Mouse (Mus musculus) embryonic facial prominence, embryonic 10.5 days (tissue): ENCODE data around the gene Trex1. TPM values are rescaled to one million over a fixed set of nuclear protein-coding genes. Genes with fewer than 3 reads are reported as not detected.

Experiments
- DNase-seq: peaks from one replicate; pipeline ENCODE4 v3.0.0-alpha.2; 2017; ENCODE audit warnings: low spot score
- H3K27ac ChIP-seq: fragments of 300-500 bp; sonication (generic); replicated peaks from 2 replicates; pipeline ENCODE4 v1.5.1; 2016; ENCODE audit warnings: mild to moderate bottlenecking
- H3K27me3 ChIP-seq: fragments of 300-500 bp; sonication (generic); replicated peaks from 2 replicates; pipeline ENCODE4 v1.6.1; 2016; ENCODE audit warnings: low read depth, mild to moderate bottlenecking; ENCODE audit not compliant: poor library complexity, severe bottlenecking
- H3K36me3 ChIP-seq: fragments of 300-500 bp; sonication (generic); replicated peaks from 2 replicates; pipeline ENCODE4 v1.6.1; 2016; ENCODE audit warnings: mild to moderate bottlenecking, moderate library complexity
- H3K4me1 ChIP-seq: fragments of 300-500 bp; sonication (generic); 2 replicates; pipeline ENCODE4 v1.6.1; 2016
- H3K4me3 ChIP-seq: fragments of 300-500 bp; sonication (generic); 2 replicates; pipeline ENCODE4 v1.5.1; 2016; ENCODE audit warnings: mild to moderate bottlenecking, moderate library complexity
- H3K9me3 ChIP-seq: fragments of 300-500 bp; sonication (generic); 2 replicates; pipeline ENCODE4 v1.6.1; 2016; ENCODE audit warnings: mild to moderate bottlenecking
- WGBS: fragments of 180-500 bp; shearing (Covaris S2); methylation state at CpG from one replicate; pipeline ENCODE4 v1.1.7; 2016; 5-methylcytosine and 5-hydroxymethylcytosine counted together
- polyA plus RNA-seq: library from polyadenylated mRNA; unstranded; fragments of >200 nt; fragmentation: Nextera tagmentation; extraction: Ambion mirVana; gene quantifications from 2 replicates; pipeline ENCODE4 v1.2.1, GENCODE M21; 2016

Trex1 gene
- polyA plus RNA-seq, 1 experiment from 2014 or later = 8.4 TPM

DNA sequence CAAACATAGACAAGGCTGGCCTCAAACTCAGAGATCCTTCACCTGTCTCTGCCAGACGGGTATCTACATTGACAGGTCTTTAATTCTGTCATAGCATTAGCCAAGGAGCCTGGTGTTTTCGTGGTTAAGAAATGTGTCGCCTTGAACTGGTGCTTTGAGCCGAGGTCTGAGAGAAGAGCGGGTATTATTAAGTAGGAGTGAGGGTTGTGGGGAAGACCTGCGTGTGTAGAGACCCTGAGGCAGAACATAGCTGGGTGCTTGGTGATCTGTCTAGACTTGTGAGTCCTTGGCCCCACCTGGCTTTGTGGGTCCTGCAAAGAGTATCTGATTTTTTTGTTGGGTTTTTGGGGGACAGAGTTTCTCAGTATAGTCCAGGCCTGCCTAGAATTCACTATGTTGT lies 5.7 kb downstream of the Trex1 start:
- WGBS = 77% methylated on average over 6 of the region's 6 CpGs
- H3K27me3 ChIP-seq = no peaks in the 10 kb centered on the region
- DNase-seq = no peak
- no peak overlapping the region for H3K4me3 ChIP-seq
- peaks cover 32% of the 10 kb centered on the region for H3K4me1 ChIP-seq
- H3K9me3 ChIP-seq = no peaks in the 10 kb centered on the region
- peaks cover 44% of the 10 kb centered on the region for H3K36me3 ChIP-seq
- H3K27ac ChIP-seq = peak overlapping the region; percentile 74; the same call in 1 of the 2 replicates

DNA sequence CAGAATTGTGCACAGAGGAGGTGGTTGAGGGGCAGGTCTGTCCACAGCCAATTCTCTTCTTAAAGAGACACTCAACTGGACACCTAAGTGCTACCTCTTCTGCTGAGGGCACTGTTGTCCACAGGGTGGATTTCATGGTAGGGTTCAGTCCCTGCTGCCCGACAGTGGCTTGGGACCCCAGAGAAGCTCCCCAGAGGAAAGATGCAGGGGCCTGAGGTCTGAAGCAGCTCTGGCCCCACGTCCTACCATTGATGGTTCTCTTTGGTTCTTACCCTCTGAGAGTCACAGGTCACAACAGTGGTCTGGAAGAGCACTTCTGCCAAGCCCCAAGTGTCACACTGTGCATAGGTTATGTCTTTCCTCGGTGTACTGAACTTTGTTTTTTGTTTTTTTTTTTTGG lies 6.2 kb downstream of the Trex1 start:
- no peak for DNase-seq
- Histone ChIP-seq H3K27me3 (no peaks in the 10 kb centered on the region), H3K9me3 (no peaks in the 10 kb centered on the region), H3K4me1 (peaks cover 27% of the 10 kb centered on the region), H3K4me3 (no peak overlapping the region), H3K27ac (0 out of 2 replicates have a peak overlapping the region, but pooled peaks have one; percentile 42), H3K36me3 (peaks cover 44% of the 10 kb centered on the region)
- 80% methylated on average over 3 of the region's 3 CpGs for WGBS

DNA sequence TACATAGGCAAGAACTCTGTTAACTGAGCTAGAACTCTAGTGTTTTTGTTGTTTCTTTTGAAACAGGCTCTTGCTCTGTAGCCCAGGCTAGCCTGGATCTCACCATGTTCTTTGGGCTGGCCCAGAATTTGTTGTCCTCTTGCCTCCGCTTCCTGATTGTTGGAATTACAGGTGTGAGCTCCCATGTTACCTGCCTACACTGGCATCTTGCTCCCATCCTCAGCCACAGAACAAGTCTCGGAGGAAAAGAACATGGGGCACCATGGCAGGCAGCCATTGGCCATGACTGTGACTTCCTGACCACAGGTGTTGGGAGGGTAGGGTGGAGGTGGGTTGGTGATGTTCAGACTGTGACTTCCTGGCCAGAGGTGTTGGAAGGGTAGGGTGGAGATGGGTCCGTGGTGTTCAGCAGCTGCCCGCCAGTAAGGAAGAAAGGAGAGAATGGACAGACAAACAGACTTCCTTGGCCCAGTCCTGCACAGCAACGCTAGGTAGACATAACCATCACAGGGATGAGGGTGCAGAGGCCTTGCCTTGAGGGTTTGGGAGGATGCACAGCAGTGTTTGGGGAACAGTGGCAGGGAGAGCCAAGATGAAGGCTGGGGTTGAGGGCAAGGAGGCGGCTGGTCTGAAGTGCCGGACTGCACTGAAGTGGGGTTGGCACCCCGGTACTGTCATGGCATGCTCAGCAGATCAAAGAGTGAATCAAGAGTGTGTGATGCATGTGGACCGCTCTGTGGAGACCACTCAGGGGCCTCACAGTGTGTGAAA lies 6.9 kb downstream of the Trex1 start:
- WGBS = 90% methylated on average over 9 of the region's 9 CpGs
- peaks cover 42% of the 10 kb centered on the region for H3K36me3 ChIP-seq
- H3K27ac ChIP-seq = no peak overlapping the region

DNA sequence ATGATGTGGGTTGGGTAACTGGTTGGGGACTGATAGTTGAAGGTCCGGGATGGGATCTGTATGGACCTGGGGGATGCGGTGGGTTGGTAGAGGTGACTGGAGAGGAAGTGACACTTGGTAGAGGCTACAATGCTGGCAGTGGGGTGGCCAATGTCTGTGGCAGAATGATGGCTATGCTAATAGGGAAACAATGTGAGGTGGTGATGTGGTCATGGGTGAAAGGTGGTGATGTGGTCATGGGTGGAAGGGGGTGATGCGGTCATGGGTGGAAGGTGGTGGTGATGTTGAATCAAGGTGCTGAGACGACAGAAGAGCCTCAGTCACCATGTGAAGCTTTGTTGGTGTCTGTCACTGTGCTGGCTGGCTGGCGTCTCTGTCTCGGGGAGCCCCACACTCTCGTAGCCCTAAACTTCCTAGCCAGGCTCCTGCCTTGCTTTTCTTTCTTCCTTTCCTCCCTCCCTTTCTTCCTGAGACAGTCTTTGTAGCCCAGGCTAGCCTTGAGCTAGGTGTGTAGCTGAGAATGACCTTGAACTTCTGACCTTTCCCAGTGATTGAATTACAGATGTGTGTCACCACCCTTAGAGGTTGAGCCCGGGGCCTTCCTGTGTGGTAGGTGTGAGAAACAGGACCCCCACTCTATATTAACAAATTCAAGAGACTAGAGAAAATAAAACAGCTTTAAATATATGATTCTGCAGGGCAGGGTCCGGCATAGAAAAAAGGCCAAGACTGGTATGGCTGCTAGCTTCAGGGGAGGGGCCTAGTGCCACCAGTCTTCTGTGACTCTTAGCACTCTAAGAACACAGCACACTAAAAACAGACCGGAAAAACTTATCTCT lies 7.7 kb downstream of the Trex1 start:
- Histone ChIP-seq H3K4me1 (peaks cover 26% of the 10 kb centered on the region), H3K27ac (no peak overlapping the region), H3K4me3 (no peak overlapping the region), H3K27me3 (no peaks in the 10 kb centered on the region), H3K36me3 (peaks cover 34% of the 10 kb centered on the region), H3K9me3 (no peaks in the 10 kb centered on the region)
- WGBS = 89% methylated on average over 10 of the region's 10 CpGs
- DNase-seq = no peak

More for the DNA sequence above, 6.9 kb downstream of the Trex1 start:
- DNase-seq = no peak
- Histone ChIP-seq H3K4me1 (peaks cover 26% of the 10 kb centered on the region), H3K4me3 (no peak overlapping the region), H3K9me3 (no peaks in the 10 kb centered on the region), H3K27me3 (no peaks in the 10 kb centered on the region)

DNA sequence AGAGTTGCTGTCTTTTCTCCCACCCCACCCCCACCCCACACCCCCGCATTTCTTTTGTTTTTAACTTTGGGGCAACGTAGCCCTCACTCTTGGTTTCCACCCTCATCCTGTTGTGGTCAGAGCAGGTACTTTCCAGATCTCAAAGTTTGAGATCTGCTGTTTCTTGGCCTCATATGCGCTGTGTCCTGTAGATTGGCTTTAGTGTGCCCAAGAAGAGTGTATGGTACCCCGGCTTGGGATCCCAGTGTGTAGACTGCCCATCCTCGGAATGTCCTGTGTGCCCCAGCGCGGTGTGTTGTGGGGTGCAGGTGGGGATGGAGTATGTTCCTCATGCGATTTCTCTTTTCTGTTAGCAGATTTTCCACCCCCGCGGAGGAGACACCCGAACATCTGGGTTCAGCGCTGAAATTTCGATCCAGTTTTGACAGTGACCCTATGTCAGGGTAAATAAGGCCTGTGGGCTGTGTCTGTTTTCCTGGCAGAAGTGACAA lies 8.5 kb downstream of the Trex1 start:
- Histone ChIP-seq H3K27ac (no peak overlapping the region), H3K36me3 (peaks cover 29% of the 10 kb centered on the region), H3K9me3 (no peaks in the 10 kb centered on the region), H3K4me3 (no peak overlapping the region), H3K27me3 (no peaks in the 10 kb centered on the region), H3K4me1 (peaks cover 26% of the 10 kb centered on the region)
- WGBS = 90% methylated on average over 13 of the region's 13 CpGs
- no peak for DNase-seq

DNA sequence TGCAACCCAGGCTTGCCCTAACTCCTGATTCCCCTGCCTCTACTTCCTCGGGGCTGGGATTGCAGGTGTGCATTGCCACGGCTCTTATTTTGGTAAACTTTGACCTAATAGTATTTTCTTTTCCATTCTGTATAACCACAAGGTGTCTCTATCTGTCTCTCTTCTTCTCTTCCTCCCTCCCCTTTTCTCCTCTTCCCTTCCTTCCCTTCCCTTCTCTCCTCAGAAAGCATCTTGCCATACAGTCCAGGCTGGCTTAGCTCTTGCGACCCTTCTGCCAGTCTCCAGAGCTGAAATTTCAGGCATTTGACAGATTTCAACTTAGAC lies 8.9 kb downstream of the Trex1 start:
- H3K9me3 ChIP-seq = no peaks in the 10 kb centered on the region
- no peak overlapping the region for H3K27ac ChIP-seq
- peaks cover 27% of the 10 kb centered on the region for H3K36me3 ChIP-seq
- no peaks in the 10 kb centered on the region for H3K27me3 ChIP-seq
- WGBS = 76% methylated on average over 3 of the region's 3 CpGs
- no peak for DNase-seq
- H3K4me3 ChIP-seq = no peak overlapping the region
- H3K4me1 ChIP-seq = peaks cover 26% of the 10 kb centered on the region

DNA sequence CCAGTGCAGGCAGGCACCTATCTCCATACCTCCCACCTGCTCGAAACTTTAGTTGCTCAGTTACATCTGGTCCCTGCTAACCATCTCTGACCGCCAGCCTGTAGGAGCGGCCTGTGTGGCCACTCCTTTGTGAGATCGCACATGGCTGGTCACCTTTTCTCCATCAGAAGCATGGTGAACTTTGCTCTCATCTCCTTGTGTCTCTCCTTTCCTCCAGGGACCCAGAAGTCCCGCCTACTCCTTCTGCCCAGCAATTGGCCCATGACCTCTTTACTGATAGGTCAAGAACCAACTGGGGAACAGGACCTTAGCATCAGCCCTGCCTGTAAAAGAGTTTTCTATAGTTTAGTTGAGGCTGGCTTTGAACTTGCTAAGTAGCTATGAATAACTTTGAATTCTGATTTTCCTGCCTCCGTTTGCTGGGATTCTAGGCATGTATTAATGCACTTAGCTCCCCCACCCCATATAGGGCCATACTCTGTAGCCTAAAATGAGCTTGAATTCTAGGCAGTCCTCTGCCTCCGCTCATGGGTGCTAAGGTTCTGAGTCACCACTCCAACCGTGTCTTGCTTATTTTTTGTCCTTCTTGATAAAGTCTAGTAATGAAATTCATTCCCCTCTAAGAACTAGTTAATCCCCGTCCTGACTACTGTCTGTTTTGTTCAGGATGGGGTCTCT lies 9.4 kb downstream of the Trex1 start:
- H3K27ac ChIP-seq = no peak overlapping the region
- 83% methylated on average over 9 of the region's 9 CpGs for WGBS
- H3K4me1 ChIP-seq = peaks cover 21% of the 10 kb centered on the region

DNA sequence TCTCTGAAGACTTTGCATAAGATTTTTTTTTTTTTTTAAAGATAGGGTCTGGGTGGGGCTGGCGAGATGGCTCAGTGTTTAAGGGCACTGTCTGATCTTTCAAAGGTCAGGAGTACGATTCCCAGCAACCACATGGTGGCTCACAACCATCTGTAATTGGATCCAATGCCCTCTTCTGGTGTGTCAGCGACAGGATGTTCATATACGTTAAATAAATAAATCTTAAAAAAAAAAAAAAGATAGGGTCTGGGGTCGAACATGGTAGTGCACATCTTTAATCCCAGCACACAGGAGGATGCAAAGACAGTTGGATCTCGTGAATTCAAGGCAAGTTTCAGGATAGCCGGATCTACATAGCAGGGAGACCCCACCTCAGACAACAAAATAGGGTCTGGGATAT lies 10.2 kb downstream of the Trex1 start:
- peaks cover 27% of the 10 kb centered on the region for H3K36me3 ChIP-seq

More for the DNA sequence above, 9.4 kb downstream of the Trex1 start:
- H3K27me3 ChIP-seq = no peaks in the 10 kb centered on the region
- no peaks in the 10 kb centered on the region for H3K9me3 ChIP-seq
- no peak for DNase-seq
- no peak overlapping the region for H3K4me3 ChIP-seq
- H3K36me3 ChIP-seq = peaks cover 27% of the 10 kb centered on the region

DNA sequence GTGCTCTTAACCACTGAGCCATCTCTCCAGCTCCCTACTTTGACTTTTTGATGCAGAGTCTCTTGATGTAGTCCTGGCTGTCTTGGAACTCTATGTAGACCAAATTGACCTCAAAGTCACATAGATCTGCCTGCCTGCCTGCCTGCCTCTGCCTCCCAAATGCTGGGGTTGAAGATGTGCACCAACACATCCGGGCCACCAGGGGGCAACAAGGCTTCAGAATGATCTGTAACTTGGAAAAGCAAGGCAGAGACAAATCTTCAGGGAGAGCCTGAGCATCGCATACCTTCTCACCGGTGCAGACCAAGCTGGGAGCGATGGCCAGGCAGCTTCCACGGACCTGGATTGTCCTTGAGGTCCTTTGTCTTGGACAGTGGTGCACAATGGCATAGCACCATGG lies 13.2 kb downstream of the Trex1 start:
- peaks cover 19% of the 10 kb centered on the region for H3K36me3 ChIP-seq
- peaks cover 8% of the 10 kb centered on the region for H3K4me1 ChIP-seq
- WGBS = 38% methylated on average over 5 of the region's 5 CpGs
- DNase-seq = peak; percentile 66
- no peaks in the 10 kb centered on the region for H3K9me3 ChIP-seq
- no peak overlapping the region for H3K4me3 ChIP-seq
- H3K27ac ChIP-seq = no peak overlapping the region
- no peaks in the 10 kb centered on the region for H3K27me3 ChIP-seq

More for the DNA sequence above, 10.2 kb downstream of the Trex1 start:
- Histone ChIP-seq H3K27me3 (no peaks in the 10 kb centered on the region), H3K4me1 (peaks cover 13% of the 10 kb centered on the region), H3K27ac (no peak overlapping the region), H3K9me3 (no peaks in the 10 kb centered on the region), H3K4me3 (no peak overlapping the region)
- 76% methylated on average over 7 of the region's 7 CpGs for WGBS
- DNase-seq = no peak

DNA sequence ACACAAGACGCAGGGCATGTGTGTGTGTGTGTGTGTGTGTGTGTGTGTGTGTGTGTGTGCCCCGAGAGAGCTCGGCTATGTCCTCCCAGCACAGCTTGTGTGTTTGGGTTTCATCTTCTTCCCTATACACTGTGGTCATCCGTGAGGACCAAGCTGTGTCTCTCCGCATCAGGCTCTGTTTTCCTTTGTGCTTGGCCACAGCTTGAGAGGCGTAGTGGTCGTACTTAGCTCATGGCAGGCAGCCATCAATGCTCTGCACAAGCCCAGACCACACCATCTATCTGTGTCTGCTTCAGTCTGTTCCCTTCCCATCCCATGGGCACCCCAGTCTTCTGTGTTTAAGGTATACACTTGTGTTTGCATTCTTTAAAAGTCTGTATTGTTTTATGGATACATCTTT lies 18.2 kb downstream of the Trex1 start:
- WGBS = 84% methylated on average over 7 of the region's 7 CpGs
- DNase-seq = no peak
- Histone ChIP-seq H3K4me3 (no peak overlapping the region), H3K27ac (no peak overlapping the region), H3K9me3 (no peaks in the 10 kb centered on the region), H3K27me3 (peaks cover 6% of the 10 kb centered on the region; the same call in 1 of the 2 replicates), H3K36me3 (peaks cover under 1% of the 10 kb centered on the region; the same call in 1 of the 2 replicates), H3K4me1 (peaks cover 38% of the 10 kb centered on the region)

DNA sequence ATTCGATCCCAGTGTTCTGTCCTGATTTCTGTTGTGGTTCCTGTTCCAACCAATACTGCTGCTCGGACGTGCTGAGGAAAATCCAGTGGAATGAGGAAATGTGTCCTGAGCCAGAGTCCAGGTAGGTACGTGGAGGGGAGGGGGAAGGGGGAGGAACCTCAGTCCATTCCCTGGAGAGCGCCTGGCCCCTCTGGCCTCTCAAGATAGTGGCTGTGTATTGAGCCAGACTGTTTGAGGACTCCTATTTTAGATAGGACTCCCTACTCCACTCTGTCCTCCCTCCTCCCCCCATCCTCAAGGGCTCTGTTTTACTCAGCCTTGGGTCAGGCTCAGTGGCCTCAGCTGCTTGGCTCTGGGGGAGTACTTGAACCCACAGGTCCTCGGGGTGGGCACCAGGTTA lies 18.6 kb downstream of the Trex1 start:
- Histone ChIP-seq H3K27ac (no peak overlapping the region), H3K4me1 (peaks cover 38% of the 10 kb centered on the region), H3K9me3 (no peaks in the 10 kb centered on the region), H3K27me3 (peaks cover 6% of the 10 kb centered on the region; the same call in 1 of the 2 replicates), H3K36me3 (no peaks in the 10 kb centered on the region), H3K4me3 (no peak overlapping the region)
- DNase-seq = no peak
- 67% methylated on average over 6 of the region's 6 CpGs for WGBS

DNA sequence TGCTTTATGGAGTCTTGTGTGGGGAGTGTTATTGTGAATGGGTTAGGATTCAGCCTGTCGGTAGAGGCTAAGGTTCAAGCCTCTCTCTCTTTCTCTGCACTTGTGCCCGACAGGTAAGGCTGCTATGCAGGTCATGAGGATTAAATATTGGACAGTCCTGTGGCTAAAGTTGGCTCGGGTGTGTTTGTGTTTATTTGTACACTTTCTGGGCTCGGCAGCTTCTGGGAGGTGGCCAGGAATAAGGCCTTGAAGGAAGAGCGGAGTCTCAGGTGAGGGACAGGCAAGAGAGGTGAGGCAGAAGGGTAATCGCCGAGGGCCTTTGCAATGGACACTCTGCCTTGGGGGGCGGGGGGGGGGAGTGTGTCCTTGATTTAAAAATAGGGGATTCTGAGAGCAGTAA lies 19.3 kb downstream of the Trex1 start:
- Histone ChIP-seq H3K27ac (no peak overlapping the region), H3K27me3 (peaks cover 6% of the 10 kb centered on the region; the same call in 1 of the 2 replicates)
- WGBS = 85% methylated on average over 8 of the region's 8 CpGs

More for the DNA sequence above, 19.3 kb downstream of the Trex1 start:
- no peak for DNase-seq
- no peaks in the 10 kb centered on the region for H3K36me3 ChIP-seq
- peaks cover 38% of the 10 kb centered on the region for H3K4me1 ChIP-seq
- H3K4me3 ChIP-seq = no peak overlapping the region
- no peaks in the 10 kb centered on the region for H3K9me3 ChIP-seq
